Mouse (Mus musculus) intestine, embryonic 15.5 days (tissue): ENCODE measurements around the gene Abca13. TPM values are rescaled to one million over a fixed set of nuclear protein-coding genes. Genes with fewer than 3 reads are reported as not detected.
"Not testable (repeated sequence)": the region's sequence is repeated elsewhere in the genome, so short reads cannot be mapped to it uniquely, and the experiment has no call there.

Source experiments
- ATAC-seq: fragments of 200-750 bp; cut with Nextera tagmentation; 2 replicates; pipeline ENCODE4 v1.8.0; 2017; ENCODE audit warnings: moderate TSS enrichment, moderate library complexity
- H3K27ac ChIP-seq: fragments of 300-500 bp; sonication (generic); 2 replicates; pipeline ENCODE4 v1.5.1; 2015; ENCODE audit warnings: mild to moderate bottlenecking, inconsistent platforms
- H3K27me3 ChIP-seq: fragments of 300-500 bp; sonication (generic); replicated peaks from 2 replicates; pipeline ENCODE4 v1.6.1; 2015; ENCODE audit warnings: inconsistent platforms
- H3K36me3 ChIP-seq: fragments of 300-500 bp; sonication (generic); 2 replicates; pipeline ENCODE4 v1.6.1; 2015; ENCODE audit warnings: inconsistent platforms
- H3K4me1 ChIP-seq: fragments of 300-500 bp; sonication (generic); replicated peaks from 2 replicates; pipeline ENCODE4 v1.6.1; 2015; ENCODE audit warnings: inconsistent platforms
- H3K4me2 ChIP-seq: fragments of 300-500 bp; sonication (generic); replicated peaks from 2 replicates; pipeline ENCODE4 v1.6.1; 2015; ENCODE audit warnings: mild to moderate bottlenecking, inconsistent platforms
- H3K4me3 ChIP-seq: fragments of 300-500 bp; sonication (generic); replicated peaks from 2 replicates; pipeline ENCODE4 v1.5.1; 2015; ENCODE audit warnings: inconsistent platforms
- H3K9ac ChIP-seq: fragments of 300-500 bp; sonication (generic); 2 replicates; pipeline ENCODE4 v1.6.1; 2015; ENCODE audit warnings: inconsistent platforms
- H3K9me3 ChIP-seq: fragments of 300-500 bp; sonication (generic); 2 replicates; pipeline ENCODE4 v1.6.1; 2016; ENCODE audit warnings: inconsistent platforms
- WGBS: fragments of 180-500 bp; shearing (Covaris S2); methylation state at CpG from one replicate; pipeline ENCODE4 v1.1.7; 2015; 5-methylcytosine and 5-hydroxymethylcytosine counted together
- polyA plus RNA-seq: library from polyadenylated mRNA; unstranded; fragments of >200 nt; fragmentation: Nextera tagmentation; extraction: Ambion mirVana; gene quantifications from 2 replicates; pipeline ENCODE4 v1.2.1, GENCODE M21; 2015

Abca13 gene
- polyA plus RNA-seq, 1 experiment from 2014 or later = 0.39 TPM

- Histone ChIP-seq H3K9me3 (no peaks in the 10 kb centered on the region), H3K9ac (no peak overlapping the region), H3K27me3 (no peaks in the 10 kb centered on the region), H3K4me2 (no peak overlapping the region), H3K27ac (no peak overlapping the region), H3K4me1 (no peaks in the 10 kb centered on the region), H3K4me3 (no peak overlapping the region), H3K36me3 (no peaks in the 10 kb centered on the region)
- no peak for ATAC-seq
- WGBS = 58% methylated on average over 4 of the region's 4 CpGs
Measured at GRCm38 (mm10) chr11:9441192-9441591, 249.4 kb downstream of the Abca13 start.

GRCm38 (mm10) chr11:9472400-9472799 is 280.7 kb downstream of the Abca13 start:
- Histone ChIP-seq H3K9ac (no peak overlapping the region), H3K4me2 (no peak overlapping the region), H3K4me3 (no peak overlapping the region), H3K27me3 (no peaks in the 10 kb centered on the region), H3K9me3 (no peaks in the 10 kb centered on the region), H3K27ac (no peak overlapping the region), H3K36me3 (no peaks in the 10 kb centered on the region), H3K4me1 (no peaks in the 10 kb centered on the region)
- ATAC-seq = no peak
- WGBS = 97% methylated on average over 1 of the region's 1 CpGs

GRCm38 (mm10) chr11:9481511-9481910 is 289.8 kb downstream of the Abca13 start:
- Histone ChIP-seq H3K9ac (no peak overlapping the region), H3K4me3 (no peak overlapping the region), H3K27me3 (no peaks in the 10 kb centered on the region), H3K4me1 (no peaks in the 10 kb centered on the region), H3K4me2 (no peak overlapping the region), H3K27ac (no peak overlapping the region), H3K9me3 (no peaks in the 10 kb centered on the region), H3K36me3 (no peaks in the 10 kb centered on the region)
- 19% methylated on average over 6 of the region's 6 CpGs for WGBS
- ATAC-seq = peak; percentile 70; the same call in 1 of the 2 replicates

- Histone ChIP-seq H3K36me3 (no peaks in the 10 kb centered on the region), H3K4me3 (no peak overlapping the region), H3K9ac (no peak overlapping the region), H3K27ac (no peak overlapping the region), H3K9me3 (no peaks in the 10 kb centered on the region), H3K27me3 (no peaks in the 10 kb centered on the region), H3K4me1 (no peaks in the 10 kb centered on the region), H3K4me2 (no peak overlapping the region)
- 59% methylated on average over 5 of the region's 5 CpGs for WGBS
- ATAC-seq = no peak
Measured at GRCm38 (mm10) chr11:9500326-9501142, 308.8 kb downstream of the Abca13 start.

GRCm38 (mm10) chr11:9514966-9515365 is 323.2 kb downstream of the Abca13 start:
- H3K9me3 ChIP-seq, H3K27ac ChIP-seq, H3K9ac ChIP-seq, H3K27me3 ChIP-seq, H3K36me3 ChIP-seq, H3K4me1 ChIP-seq, H3K4me2 ChIP-seq, ATAC-seq, H3K4me3 ChIP-seq: not testable (repeated sequence)
- 74% methylated on average over 2 of the region's 2 CpGs for WGBS

GRCm38 (mm10) chr11:9528556-9528955 is 336.8 kb downstream of the Abca13 start:
- H3K36me3 ChIP-seq = no peaks in the 10 kb centered on the region
- H3K9ac ChIP-seq = no peak overlapping the region
- H3K4me3 ChIP-seq = no peak overlapping the region
- no peaks in the 10 kb centered on the region for H3K27me3 ChIP-seq
- no peaks in the 10 kb centered on the region for H3K4me1 ChIP-seq
- 64% methylated on average over 3 of the region's 3 CpGs for WGBS
- H3K4me2 ChIP-seq = no peak overlapping the region
- no peak overlapping the region for H3K27ac ChIP-seq
- no peaks in the 10 kb centered on the region for H3K9me3 ChIP-seq
- ATAC-seq = no peak

GRCm38 (mm10) chr11:9531715-9532114 is 340.0 kb downstream of the Abca13 start:
- Histone ChIP-seq H3K36me3 (no peaks in the 10 kb centered on the region), H3K27ac (no peak overlapping the region), H3K27me3 (no peaks in the 10 kb centered on the region), H3K4me3 (no peak overlapping the region), H3K9me3 (no peaks in the 10 kb centered on the region), H3K9ac (no peak overlapping the region), H3K4me1 (no peaks in the 10 kb centered on the region), H3K4me2 (no peak overlapping the region)
- 88% methylated on average over 8 of the region's 8 CpGs for WGBS
- no peak for ATAC-seq

GRCm38 (mm10) chr11:9533189-9533588 is 341.4 kb downstream of the Abca13 start:
- H3K27me3 ChIP-seq = no peaks in the 10 kb centered on the region
- WGBS = 57% methylated on average over 1 of the region's 1 CpGs
- H3K4me2 ChIP-seq = no peak overlapping the region
- H3K27ac ChIP-seq = no peak overlapping the region
- no peak overlapping the region for H3K9ac ChIP-seq
- H3K36me3 ChIP-seq = no peaks in the 10 kb centered on the region
- no peak for ATAC-seq
- H3K4me1 ChIP-seq = no peaks in the 10 kb centered on the region
- H3K4me3 ChIP-seq = no peak overlapping the region
- H3K9me3 ChIP-seq = no peaks in the 10 kb centered on the region

GRCm38 (mm10) chr11:9533658-9534202 is 342.0 kb downstream of the Abca13 start:
- 68% methylated on average over 1 of the region's 1 CpGs for WGBS
- no peak overlapping the region for H3K4me2 ChIP-seq
- no peaks in the 10 kb centered on the region for H3K36me3 ChIP-seq
- H3K4me1 ChIP-seq = no peaks in the 10 kb centered on the region
- ATAC-seq = peak; percentile 76
- no peak overlapping the region for H3K4me3 ChIP-seq
- no peak overlapping the region for H3K9ac ChIP-seq
- H3K27ac ChIP-seq = no peak overlapping the region
- no peaks in the 10 kb centered on the region for H3K27me3 ChIP-seq
- no peaks in the 10 kb centered on the region for H3K9me3 ChIP-seq

GRCm38 (mm10) chr11:9536811-9537210 is 345.1 kb downstream of the Abca13 start:
- no peaks in the 10 kb centered on the region for H3K36me3 ChIP-seq
- 51% methylated on average over 6 of the region's 6 CpGs for WGBS
- H3K4me2 ChIP-seq = no peak overlapping the region
- H3K4me1 ChIP-seq = no peaks in the 10 kb centered on the region
- no peaks in the 10 kb centered on the region for H3K27me3 ChIP-seq
- H3K9me3 ChIP-seq = no peaks in the 10 kb centered on the region
- no peak overlapping the region for H3K4me3 ChIP-seq
- ATAC-seq = no peak
- no peak overlapping the region for H3K27ac ChIP-seq
- no peak overlapping the region for H3K9ac ChIP-seq

GRCm38 (mm10) chr11:9538328-9538727 is 346.6 kb downstream of the Abca13 start:
- Histone ChIP-seq H3K9ac (no peak overlapping the region), H3K4me1 (no peaks in the 10 kb centered on the region), H3K27ac (no peak overlapping the region), H3K4me2 (no peak overlapping the region), H3K4me3 (no peak overlapping the region), H3K9me3 (no peaks in the 10 kb centered on the region), H3K27me3 (no peaks in the 10 kb centered on the region), H3K36me3 (no peaks in the 10 kb centered on the region)
- 61% methylated on average over 1 of the region's 1 CpGs for WGBS
- ATAC-seq = no peak

GRCm38 (mm10) chr11:9560026-9560425 is 368.3 kb downstream of the Abca13 start:
- Histone ChIP-seq H3K27me3 (no peaks in the 10 kb centered on the region), H3K9ac (no peak overlapping the region)
- no peak for ATAC-seq

GRCm38 (mm10) chr11:9568302-9568701 is 376.6 kb downstream of the Abca13 start:
- Histone ChIP-seq H3K36me3 (no peaks in the 10 kb centered on the region), H3K27me3 (no peaks in the 10 kb centered on the region), H3K4me1 (no peaks in the 10 kb centered on the region), H3K4me2 (no peak overlapping the region), H3K9ac (no peak overlapping the region), H3K9me3 (no peaks in the 10 kb centered on the region), H3K4me3 (no peak overlapping the region), H3K27ac (no peak overlapping the region)
- ATAC-seq = no peak
- 81% methylated on average over 2 of the region's 2 CpGs for WGBS

More at GRCm38 (mm10) chr11:9560026-9560425, 368.3 kb downstream of the Abca13 start:
- H3K4me3 ChIP-seq = no peak overlapping the region
- 83% methylated on average over 2 of the region's 2 CpGs for WGBS
- H3K4me1 ChIP-seq = no peaks in the 10 kb centered on the region
- H3K9me3 ChIP-seq = no peaks in the 10 kb centered on the region
- H3K4me2 ChIP-seq = no peak overlapping the region
- H3K36me3 ChIP-seq = no peaks in the 10 kb centered on the region
- no peak overlapping the region for H3K27ac ChIP-seq
